Mouse (Mus musculus) T-helper 2 cell (primary cell): Measurements from ENCODE around the gene Fam83c.
"Not testable (repeated sequence)": the region's sequence is repeated elsewhere in the genome, so short reads cannot be mapped to it uniquely, and the experiment has no call there.

ENCODE experiments used
- in situ Hi-C: fragments of 300-600 bp; cut with MboI, MseI; formaldehyde crosslinking; loops from one replicate; pipeline ENCODE4 v1.15.1; 2025; ENCODE audit warnings: high pct_unique_total_duplicates

The Fam83c gene

GRCm38 (mm10) chr2:155834732-155835131 is at the start of gene Fam83c:
Gene Fam83c (minus strand): TSS chr2:155834854.
- in situ Hi-C loops, result no loop called here

- in situ Hi-C loops, result no loop called here
Measured at GRCm38 (mm10) chr2:155882087-155882486, 47.4 kb upstream of the Fam83c start.

DNA sequence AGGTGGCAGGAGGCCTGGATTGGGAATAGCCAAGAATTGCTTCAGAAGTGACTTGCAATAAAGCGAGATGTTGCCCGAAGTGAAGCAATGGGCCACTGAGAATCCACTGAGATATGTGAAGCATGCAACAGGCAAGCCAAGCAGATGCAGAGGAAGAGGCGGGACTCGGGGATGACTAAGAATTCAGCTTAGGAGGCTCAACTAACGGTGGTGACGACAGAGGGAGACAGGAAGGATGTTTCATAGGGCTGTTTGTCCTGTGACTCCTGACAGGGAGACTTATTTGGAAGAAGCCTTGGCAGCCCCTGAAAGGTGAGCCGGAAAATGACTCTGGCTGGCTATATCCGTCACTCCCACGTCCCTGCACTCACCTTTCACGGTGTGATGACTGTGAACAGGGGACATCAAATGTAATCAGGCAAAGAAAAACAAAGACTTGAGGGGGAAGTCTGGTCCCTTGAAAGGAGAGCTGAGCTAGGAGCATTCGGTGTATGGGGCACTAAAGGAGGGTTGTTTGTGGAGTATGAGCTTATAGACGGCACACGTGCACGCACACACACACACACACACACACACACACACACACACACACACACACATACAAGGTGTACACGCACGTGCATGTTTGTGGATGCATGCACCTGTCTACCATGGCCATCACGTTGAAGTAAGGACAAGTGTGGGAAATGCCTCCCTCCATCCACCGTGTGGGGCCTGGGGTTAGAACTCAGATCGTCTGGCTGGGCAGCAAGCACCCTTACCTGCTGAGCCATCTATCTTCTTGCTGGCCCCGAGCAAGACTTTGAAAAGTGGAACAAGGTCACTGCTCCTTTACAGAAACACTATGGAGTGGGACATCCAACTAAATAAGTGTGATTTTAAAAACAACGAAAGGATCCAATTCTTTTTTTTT is 44.6 kb upstream of the Fam83c start:
- in situ Hi-C loops, result no loop called here

DNA sequence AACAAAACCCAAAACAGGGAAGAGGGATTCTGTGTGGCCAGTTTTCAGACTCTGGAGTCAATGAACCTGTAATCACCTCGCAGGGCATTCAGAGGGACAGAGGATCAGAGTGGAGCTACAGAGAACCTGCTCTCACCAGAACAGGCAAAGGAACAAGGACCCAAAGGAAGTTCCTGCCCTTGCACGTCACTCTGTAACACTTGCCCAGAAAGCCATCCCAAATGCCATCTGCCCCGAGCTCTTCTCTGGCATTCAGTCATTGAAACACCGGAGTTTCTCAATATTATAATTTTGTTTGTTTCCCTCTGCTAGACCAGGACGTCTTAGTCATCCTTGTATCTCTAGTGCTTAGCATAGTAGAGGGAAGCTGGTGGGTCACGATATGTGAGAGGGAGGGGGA is 39.0 kb upstream of the Fam83c start:
- in situ Hi-C loops, result no loop called here

- in situ Hi-C loops, result no loop called here
Measured at GRCm38 (mm10) chr2:155872930-155873507, 38.4 kb upstream of the Fam83c start.

DNA sequence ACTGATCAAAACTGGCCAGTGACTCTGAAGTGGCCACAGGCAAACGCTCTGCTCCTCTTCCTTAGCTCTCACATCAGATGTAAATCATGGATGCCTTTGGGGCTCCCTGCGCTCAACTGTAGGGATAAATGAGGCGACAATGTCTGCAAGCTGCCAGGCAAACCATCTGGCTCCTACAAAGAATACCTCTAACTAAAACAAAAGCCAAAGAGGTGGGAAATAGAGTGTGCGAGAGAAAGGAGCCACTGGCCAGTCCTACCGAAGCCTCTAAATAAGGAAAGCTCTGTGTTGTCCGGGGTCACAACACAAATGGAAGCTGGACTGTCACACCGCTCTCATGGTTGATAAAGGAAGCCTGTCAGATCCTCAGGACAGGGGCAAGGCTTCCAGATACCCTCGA is 37.8 kb upstream of the Fam83c start:
- in situ Hi-C loops, result no loop called here

DNA sequence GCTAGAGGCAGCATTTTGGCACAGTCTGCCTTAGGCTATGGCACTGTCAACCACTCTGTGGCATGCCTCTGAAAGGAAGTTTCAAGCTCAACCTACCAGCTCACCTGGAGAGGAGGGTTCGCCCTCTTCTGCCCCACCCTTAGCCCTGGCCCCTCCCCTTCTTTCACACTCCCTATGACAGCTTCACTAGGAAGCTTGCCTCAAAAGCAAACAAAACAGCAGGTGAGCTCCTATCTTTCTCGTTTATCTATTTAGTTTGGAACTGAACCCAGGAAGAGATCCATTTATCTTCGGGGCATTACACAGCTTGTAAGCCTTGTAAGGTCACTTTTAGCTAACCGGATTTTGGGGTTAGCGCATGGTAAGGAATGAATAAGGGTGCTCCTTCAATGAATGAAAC is 35.1 kb upstream of the Fam83c start:
- in situ Hi-C loops, result no loop called here

DNA sequence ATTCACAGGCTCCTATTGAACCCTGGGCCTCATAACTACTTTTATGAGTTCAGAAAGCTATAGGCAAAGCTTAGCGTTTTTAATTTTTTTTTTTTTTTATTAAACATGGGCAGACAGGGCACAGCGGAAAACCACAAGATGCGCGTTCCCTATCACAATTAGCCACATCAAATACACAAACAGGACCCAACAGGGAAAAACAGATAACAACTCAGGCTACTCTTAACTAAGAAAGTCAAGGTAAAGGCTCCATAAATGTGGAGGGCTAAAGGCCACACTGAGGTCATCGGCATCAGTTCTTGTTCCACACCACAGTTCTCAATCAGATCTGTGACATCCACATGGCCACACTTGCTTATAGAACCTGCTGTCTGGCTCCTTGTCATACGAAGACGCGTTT is 33.7 kb upstream of the Fam83c start:
- in situ Hi-C loops, result no loop called here

GRCm38 (mm10) chr2:155863301-155863867 is 28.7 kb upstream of the Fam83c start:
- in situ Hi-C loops, result no loop called here

GRCm38 (mm10) chr2:155862573-155863300 is 28.1 kb upstream of the Fam83c start:
- in situ Hi-C loops, result no loop called here

DNA sequence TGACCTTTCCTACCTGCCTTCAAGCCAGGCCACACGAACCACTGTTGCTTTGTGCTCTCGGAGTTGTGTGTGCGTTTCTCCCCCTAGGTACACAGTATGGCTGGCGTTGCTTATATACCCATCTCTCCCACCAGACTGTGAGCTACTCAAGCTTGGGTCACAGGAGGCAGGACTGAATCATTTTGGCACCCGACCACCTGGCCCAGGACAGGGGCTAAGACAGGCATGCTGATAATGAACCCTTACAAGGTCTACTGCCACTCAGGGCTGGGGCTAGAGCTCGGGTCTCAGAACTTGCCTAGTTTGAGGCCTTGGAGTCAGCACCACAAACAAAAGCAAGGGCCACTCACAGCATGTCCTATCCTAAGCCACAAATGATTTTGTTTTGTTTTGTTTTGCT is 26.9 kb upstream of the Fam83c start:
- in situ Hi-C loops, result no loop called here

GRCm38 (mm10) chr2:155860102-155860501 is 25.4 kb upstream of the Fam83c start:
- in situ Hi-C loops, result no loop called here

GRCm38 (mm10) chr2:155852536-155852935 is 17.9 kb upstream of the Fam83c start:
- in situ Hi-C loops, result loop anchor here (5.0 kb wide), 1 partner anchor 90 kb away; the partner anchor contains the start of gene Gm15557

DNA sequence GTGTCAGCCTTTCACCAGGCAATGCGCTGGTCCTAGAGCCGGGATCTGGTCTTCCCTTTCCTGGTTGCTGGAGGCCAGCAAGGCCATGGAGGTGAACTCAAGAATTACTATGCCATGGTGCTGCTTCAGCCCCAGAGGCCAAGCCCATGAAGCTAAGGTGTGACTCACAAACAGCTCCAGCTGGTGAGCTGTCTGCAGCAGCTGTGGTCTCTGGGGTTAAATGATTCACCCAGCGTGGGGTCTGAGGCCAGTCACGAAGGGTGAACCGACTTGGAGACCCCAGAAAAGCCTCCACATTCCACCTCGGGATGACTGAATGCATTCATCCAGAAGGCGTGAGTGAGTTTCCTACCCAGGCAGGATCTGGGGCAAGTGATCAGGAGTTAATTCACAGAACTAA is 15.5 kb upstream of the Fam83c start:
- in situ Hi-C loops, result loop anchor here (5.0 kb wide), 1 partner anchor 92 kb away; the partner anchor contains the start of gene Gm15557

DNA sequence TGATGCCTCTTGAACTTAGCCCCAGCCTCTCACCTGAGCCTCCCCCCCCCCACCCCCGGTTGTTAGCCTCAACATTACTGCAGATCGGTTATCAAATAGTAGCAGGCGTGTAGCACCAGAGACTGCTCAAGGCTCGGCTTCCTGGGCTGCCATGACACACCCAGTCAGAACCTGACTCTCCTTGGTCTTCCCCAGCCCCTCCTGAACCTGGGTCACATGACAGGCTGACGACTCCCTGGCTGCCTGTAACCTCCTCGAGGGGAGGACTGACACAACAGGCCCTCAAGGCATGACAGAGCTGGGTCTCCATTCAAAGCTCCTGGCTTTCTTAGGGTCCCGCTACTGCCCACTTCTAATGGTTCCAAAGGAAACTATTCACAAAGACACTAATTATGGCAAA is 14.8 kb upstream of the Fam83c start:
- in situ Hi-C loops, result no loop called here

GRCm38 (mm10) chr2:155848291-155848690 is 13.6 kb upstream of the Fam83c start:
- in situ Hi-C loops, result no loop called here

- in situ Hi-C loops, result no loop called here
Measured at GRCm38 (mm10) chr2:155846930-155847329, 12.3 kb upstream of the Fam83c start.

- in situ Hi-C loops, result no loop called here
Measured at GRCm38 (mm10) chr2:155838961-155839360, 4.3 kb upstream of the Fam83c start.

DNA sequence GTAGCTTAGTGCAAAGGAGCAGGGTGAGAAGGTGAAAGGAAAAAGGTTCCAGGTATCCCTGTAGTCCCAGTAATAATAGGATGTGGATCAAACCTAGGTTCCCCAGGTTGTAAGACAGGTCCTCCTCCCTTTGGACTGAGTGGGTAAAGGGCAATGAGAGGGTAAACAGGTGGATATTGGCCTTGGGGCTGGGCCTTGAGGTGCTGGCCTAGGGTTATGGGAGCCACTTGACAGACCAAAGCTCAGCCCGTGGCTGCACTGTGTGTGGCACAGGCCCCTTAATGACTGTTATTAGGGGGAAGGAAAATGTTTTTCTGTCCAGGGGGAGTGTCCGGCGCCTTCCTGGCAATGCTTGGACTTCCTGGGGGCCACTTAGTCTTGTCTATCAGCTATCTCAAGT is 3.3 kb upstream of the Fam83c start:
- in situ Hi-C loops, result no loop called here

GRCm38 (mm10) chr2:155832087-155832486 is 2.6 kb downstream of the Fam83c start:
- in situ Hi-C loops, result not testable (repeated sequence)

- in situ Hi-C loops, result no loop called here
Measured at GRCm38 (mm10) chr2:155831302-155831701, 3.4 kb downstream of the Fam83c start.

- in situ Hi-C loops, result no loop called here
Measured at GRCm38 (mm10) chr2:155830841-155831240, 3.8 kb downstream of the Fam83c start.
